Mouse (Mus musculus): ENCODE data around the gene Nit1. TPM values are rescaled to one million over a fixed set of nuclear protein-coding genes. Genes with fewer than 3 reads are reported as not detected.
"Not testable (repeated sequence)": the region's sequence is repeated elsewhere in the genome, so short reads cannot be mapped to it uniquely, and the experiment has no call there.

Gene Nit1
- total and polyA plus RNA-seq, 3 experiments: 17.9 to 26.3 TPM; not detected in 1

GRCm38 (mm10) chr1:171328839-171329432 is 16.5 kb downstream of the Nit1 start, which contains the start of gene Dedd (continued):
- no peak for TF ChIP-seq CHD1 (IDR thresholded peaks at IDR 0.05; ENCODE audit: low read depth, low read length)
- peak; percentile 80 for TF ChIP-seq KAT2A (conservative IDR thresholded peaks at IDR 0.05; ENCODE audit: low read depth, low read length)
- TF ChIP-seq POLR2A (IDR thresholded peaks at IDR 0.05; ENCODE audit: control insufficient read depth in 1 of 2, insufficient read depth in 1 of 2, low read depth in 1 of 2, low read length in 2 of 2, poor library complexity in 1 of 2): peak; percentile 17 to 73; a peak in 2 of 4 replicates
- TF ChIP-seq SMC3 (IDR thresholded peaks at IDR 0.05; ENCODE audit: low read depth, low read length): no peak

- DNase-seq (ENCODE audit: low read depth, low spot score): peak; percentile 55
- peaks cover 0 to 20% of the 10 kb centered on the region in 2 experiments; a peak in 2 of 4 replicates for H3K36me3 ChIP-seq (ENCODE audit: control insufficient read depth in 1 of 2, insufficient read depth in 2 of 2, low read length in 2 of 2)
- H3K9ac ChIP-seq (ENCODE audit: control insufficient read depth, low read depth, low read length, poor library complexity, severe bottlenecking): peak overlapping the region; percentile 88
- H3K27me3 ChIP-seq (ENCODE audit: control insufficient read depth in 1 of 2, insufficient read depth in 2 of 2, low read length in 2 of 2): no peaks in the 10 kb centered on the region
- H3K79me2 ChIP-seq (ENCODE audit: control insufficient read depth, insufficient read depth, low read length, poor library complexity): peaks cover 53% of the 10 kb centered on the region
- no peak for TF ChIP-seq USF1 (IDR thresholded peaks at IDR 0.05; ENCODE audit: low read depth, low read length)
- peak overlapping the region; percentile 90 to 93 for H3K4me3 ChIP-seq (ENCODE audit: control insufficient read depth in 1 of 2, insufficient read depth in 1 of 2, low read depth in 2 of 2, low read length in 2 of 2)
- H3K9me3 ChIP-seq (replicated peaks; ENCODE audit: insufficient read depth, low read length): no peaks in the 10 kb centered on the region
- H3K27ac ChIP-seq (ENCODE audit: control insufficient read depth, low read depth, low read length): peak overlapping the region; percentile 88
- peaks cover 4 to 11% of the 10 kb centered on the region in 2 experiments; a peak in 3 of 4 replicates for H3K4me1 ChIP-seq (ENCODE audit: control insufficient read depth in 1 of 2, insufficient read depth in 2 of 2, low read length in 2 of 2)
These were observed 17.2 kb downstream of the Nit1 start for GRCm38 (mm10) chr1:171328244-171328643.

- H3K79me2 ChIP-seq (ENCODE audit: control insufficient read depth, insufficient read depth, low read length, poor library complexity): peaks cover 48% of the 10 kb centered on the region
- not testable (repeated sequence) for H3K9ac ChIP-seq (ENCODE audit: control insufficient read depth, low read depth, low read length, poor library complexity, severe bottlenecking); H3K27ac ChIP-seq (ENCODE audit: control insufficient read depth, low read depth, low read length); DNase-seq (ENCODE audit: low read depth, low spot score); H3K9me3 ChIP-seq (replicated peaks; ENCODE audit: insufficient read depth, low read length); H3K4me3 ChIP-seq (ENCODE audit: control insufficient read depth in 1 of 2, insufficient read depth in 1 of 2, low read depth in 2 of 2, low read length in 2 of 2); H3K27me3 ChIP-seq (ENCODE audit: control insufficient read depth in 1 of 2, insufficient read depth in 2 of 2, low read length in 2 of 2)
- H3K36me3 ChIP-seq (ENCODE audit: control insufficient read depth in 1 of 2, insufficient read depth in 2 of 2, low read length in 2 of 2): peaks cover 0 to 20% of the 10 kb centered on the region in 2 experiments; a peak in 2 of 4 replicates
- H3K4me1 ChIP-seq (ENCODE audit: control insufficient read depth in 1 of 2, insufficient read depth in 2 of 2, low read length in 2 of 2): peaks cover 4 to 11% of the 10 kb centered on the region in 2 experiments; a peak in 3 of 4 replicates
These were observed 18.9 kb downstream of the Nit1 start for GRCm38 (mm10) chr1:171326588-171326987.

- Histone ChIP-seq H3K27me3 (ENCODE audit: control insufficient read depth in 1 of 2, insufficient read depth in 2 of 2, low read length in 2 of 2) (no peaks in the 10 kb centered on the region), H3K4me3 (ENCODE audit: control insufficient read depth in 1 of 2, insufficient read depth in 1 of 2, low read depth in 2 of 2, low read length in 2 of 2) (no peak overlapping the region), H3K36me3 (ENCODE audit: control insufficient read depth in 1 of 2, insufficient read depth in 2 of 2, low read length in 2 of 2) (peaks cover 2 to 17% of the 10 kb centered on the region in 2 experiments; a peak in 3 of 4 replicates), H3K9me3 (replicated peaks; ENCODE audit: insufficient read depth, low read length) (no peaks in the 10 kb centered on the region), H3K27ac (ENCODE audit: control insufficient read depth, low read depth, low read length) (no peak overlapping the region), H3K9ac (ENCODE audit: control insufficient read depth, low read depth, low read length, poor library complexity, severe bottlenecking) (no peak overlapping the region), H3K4me1 (ENCODE audit: control insufficient read depth in 1 of 2, insufficient read depth in 2 of 2, low read length in 2 of 2) (peaks cover 4 to 8% of the 10 kb centered on the region in 2 experiments; a peak in 3 of 4 replicates), H3K79me2 (ENCODE audit: control insufficient read depth, insufficient read depth, low read length, poor library complexity) (peaks cover 43% of the 10 kb centered on the region)
- DNase-seq (ENCODE audit: low read depth, low spot score): no peak
- TF ChIP-seq ZKSCAN1 (IDR thresholded peaks at IDR 0.05; ENCODE audit: low read depth, low read length) (no peak), GATA1 (IDR thresholded peaks at IDR 0.05; ENCODE audit: low read depth, low read length) (no peak), KAT2A (conservative IDR thresholded peaks at IDR 0.05; ENCODE audit: low read depth, low read length) (no peak), USF1 (IDR thresholded peaks at IDR 0.05; ENCODE audit: low read depth, low read length) (no peak)
These were observed 19.9 kb downstream of the Nit1 start for GRCm38 (mm10) chr1:171325571-171325970.
